Mouse (Mus musculus): ENCODE data around the gene Fam32a. TPM values are rescaled to one million over a fixed set of nuclear protein-coding genes. Genes with fewer than 3 reads are reported as not detected.

The Fam32a gene
- polyA plus RNA-seq, 1 experiment = 47.9 TPM

DNA sequence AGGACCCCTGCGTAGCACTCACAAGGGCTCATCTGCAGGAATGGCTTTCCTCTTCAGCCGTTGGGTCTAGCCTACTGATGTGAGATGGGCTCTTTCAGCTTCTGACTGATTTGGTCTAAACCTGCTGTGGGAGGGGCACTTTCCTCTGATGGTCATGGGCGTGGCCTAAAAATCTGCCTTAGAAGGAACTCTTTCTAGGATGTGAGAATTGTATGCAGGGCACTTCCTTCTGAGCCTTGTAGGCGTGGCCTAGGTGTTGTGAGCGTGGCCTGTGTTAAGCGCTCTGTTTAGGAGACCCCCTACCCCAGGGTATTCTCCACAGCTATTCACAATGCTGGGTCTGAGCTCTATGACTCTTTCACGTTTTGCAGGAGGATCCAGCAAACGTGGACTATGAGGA is 21.5 kb upstream of the Fam32a start:
- Histone ChIP-seq H3K4me3 (replicated peaks; ENCODE audit: control insufficient read depth, low read depth, low read length) (no peak overlapping the region), H3K27ac (ENCODE audit: control insufficient read depth, insufficient read depth, low read depth, low read length, poor library complexity) (no peak overlapping the region), H3K4me1 (ENCODE audit: control insufficient read depth, insufficient read depth, low read length) (peaks cover 1% of the 10 kb centered on the region; the same call in 1 of the 2 replicates)
- TF ChIP-seq POLR2A (IDR thresholded peaks at IDR 0.05; ENCODE audit: borderline replicate concordance, control insufficient read depth, low read depth, low read length) (no peak), CTCF (IDR thresholded peaks at IDR 0.05; ENCODE audit: control insufficient read depth, insufficient read depth, low read length) (no peak)
- WGBS = 81% methylated on average over 8 of the region's 8 CpGs

DNA sequence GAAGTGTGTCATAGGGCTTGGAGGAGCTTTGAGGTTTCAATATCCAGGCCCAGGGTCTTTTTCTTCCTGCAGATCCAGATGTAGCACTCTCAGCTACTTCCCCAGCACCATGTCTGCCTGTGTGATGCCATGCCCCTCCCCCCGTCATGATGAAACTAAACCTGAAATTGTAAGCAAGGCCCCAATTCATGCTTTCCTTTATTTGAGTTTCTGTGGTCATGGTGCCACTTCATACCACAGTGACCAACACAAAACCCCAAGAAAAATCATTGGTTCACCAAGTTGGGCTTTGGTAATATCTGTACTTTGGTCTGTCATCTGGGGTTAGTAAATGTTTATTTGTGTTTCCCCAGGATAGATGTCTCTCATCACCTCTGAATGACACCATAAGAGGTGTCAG is 10.9 kb upstream of the Fam32a start:
- no peak overlapping the region for H3K4me3 ChIP-seq (replicated peaks; ENCODE audit: control insufficient read depth, low read depth, low read length)
- WGBS = 35% methylated on average over 1 of the region's 1 CpGs
- TF ChIP-seq POLR2A (IDR thresholded peaks at IDR 0.05; ENCODE audit: borderline replicate concordance, control insufficient read depth, low read depth, low read length) = no peak
- no peak for TF ChIP-seq CTCF (IDR thresholded peaks at IDR 0.05; ENCODE audit: control insufficient read depth, insufficient read depth, low read length)

DNA sequence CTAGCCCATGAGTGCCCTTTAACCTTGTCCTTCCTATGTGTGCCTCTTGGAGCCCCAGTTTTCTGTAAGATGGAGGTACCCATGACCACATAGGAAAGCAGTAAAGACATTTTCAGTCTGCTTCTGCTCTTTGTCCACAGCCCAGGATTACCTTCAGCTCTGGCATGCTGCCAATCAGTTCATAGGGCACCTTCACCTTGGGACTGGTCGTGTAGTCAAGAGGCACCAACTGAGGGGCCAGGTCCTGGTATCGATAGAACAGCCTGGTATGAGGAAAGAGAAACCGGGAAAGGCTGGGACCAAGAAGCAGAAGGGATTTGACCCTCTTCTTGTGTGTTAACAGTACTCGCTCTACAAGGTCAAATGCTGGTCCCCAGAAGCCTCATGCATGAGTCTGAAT is 9.3 kb upstream of the Fam32a start:
- H3K4me3 ChIP-seq (replicated peaks; ENCODE audit: control insufficient read depth, low read depth, low read length) = no peak overlapping the region
- no peak overlapping the region for H3K27ac ChIP-seq (ENCODE audit: control insufficient read depth, insufficient read depth, low read depth, low read length, poor library complexity)
- 69% methylated on average over 4 of the region's 4 CpGs for WGBS
- peaks cover 5% of the 10 kb centered on the region for H3K4me1 ChIP-seq (ENCODE audit: control insufficient read depth, insufficient read depth, low read length)
- TF ChIP-seq POLR2A (IDR thresholded peaks at IDR 0.05; ENCODE audit: borderline replicate concordance, control insufficient read depth, low read depth, low read length) (no peak), CTCF (IDR thresholded peaks at IDR 0.05; ENCODE audit: control insufficient read depth, insufficient read depth, low read length) (no peak)

More for the DNA sequence above, 10.9 kb upstream of the Fam32a start:
- Histone ChIP-seq H3K4me1 (ENCODE audit: control insufficient read depth, insufficient read depth, low read length) (peaks cover 5% of the 10 kb centered on the region), H3K27ac (ENCODE audit: control insufficient read depth, insufficient read depth, low read depth, low read length, poor library complexity) (no peak overlapping the region)

- no peak for TF ChIP-seq POLR2A (IDR thresholded peaks at IDR 0.05; ENCODE audit: borderline replicate concordance, control insufficient read depth, low read depth, low read length)
- peak; percentile 22; the same call in 1 of the 2 replicates for TF ChIP-seq CTCF (IDR thresholded peaks at IDR 0.05; ENCODE audit: control insufficient read depth, insufficient read depth, low read length)
- Histone ChIP-seq H3K27ac (ENCODE audit: control insufficient read depth, insufficient read depth, low read depth, low read length, poor library complexity) (no peak overlapping the region), H3K4me3 (replicated peaks; ENCODE audit: control insufficient read depth, low read depth, low read length) (no peak overlapping the region), H3K4me1 (ENCODE audit: control insufficient read depth, insufficient read depth, low read length) (peaks cover 5% of the 10 kb centered on the region)
- 39% methylated on average over 2 of the region's 2 CpGs for WGBS
Observed at GRCm38 (mm10) chr8:72210710-72211109, 8.8 kb upstream of the Fam32a start.

DNA sequence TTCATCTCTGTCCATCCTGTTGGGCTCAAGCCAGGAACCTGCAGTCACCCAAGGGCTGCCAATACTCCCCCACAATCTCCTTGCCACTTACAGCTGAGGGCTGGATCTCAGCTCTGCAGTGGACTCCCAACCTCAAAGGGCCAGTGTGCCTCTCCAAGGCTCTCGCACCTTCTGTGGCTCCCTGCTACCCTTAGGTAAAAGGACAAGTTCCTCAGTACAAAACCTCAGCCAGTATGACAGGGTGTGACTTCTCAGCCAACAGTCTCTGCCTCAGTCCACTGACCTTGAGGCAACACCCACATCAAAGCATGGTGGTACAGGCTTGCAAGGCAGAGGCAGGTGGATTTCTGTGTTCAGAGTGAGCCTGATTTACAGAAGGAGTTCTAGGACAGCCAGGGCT is 7.7 kb upstream of the Fam32a start:
- WGBS = 76% methylated on average over 1 of the region's 1 CpGs
- TF ChIP-seq POLR2A (IDR thresholded peaks at IDR 0.05; ENCODE audit: borderline replicate concordance, control insufficient read depth, low read depth, low read length) (no peak), CTCF (IDR thresholded peaks at IDR 0.05; ENCODE audit: control insufficient read depth, insufficient read depth, low read length) (no peak)
- no peak overlapping the region; the same call in 1 of the 2 replicates for H3K27ac ChIP-seq (ENCODE audit: control insufficient read depth, insufficient read depth, low read depth, low read length, poor library complexity)

GRCm38 (mm10) chr8:72212751-72213150 is 6.8 kb upstream of the Fam32a start, which contains the start of gene Cib3:
Cib3 (minus strand) TSS chr8:72212837.
- no peak within 1 kb of the TSS for H3K4me3 ChIP-seq (replicated peaks; ENCODE audit: control insufficient read depth, low read depth, low read length)
- no peak for TF ChIP-seq POLR2A (IDR thresholded peaks at IDR 0.05; ENCODE audit: borderline replicate concordance, control insufficient read depth, low read depth, low read length)
- no peak for TF ChIP-seq CTCF (IDR thresholded peaks at IDR 0.05; ENCODE audit: control insufficient read depth, insufficient read depth, low read length)
- peaks cover 7% of the 10 kb centered on the region for H3K4me1 ChIP-seq (ENCODE audit: control insufficient read depth, insufficient read depth, low read length)
- H3K27ac ChIP-seq (ENCODE audit: control insufficient read depth, insufficient read depth, low read depth, low read length, poor library complexity) = no peak within 1 kb of the TSS; the same call in 1 of the 2 replicates
- WGBS = 66% methylated on average over 4 of the region's 4 CpGs

More for the DNA sequence above, 7.7 kb upstream of the Fam32a start:
- Histone ChIP-seq H3K4me1 (ENCODE audit: control insufficient read depth, insufficient read depth, low read length) (peaks cover 6% of the 10 kb centered on the region), H3K4me3 (replicated peaks; ENCODE audit: control insufficient read depth, low read depth, low read length) (no peak overlapping the region)

GRCm38 (mm10) chr8:72213536-72213935 is 6.0 kb upstream of the Fam32a start, which contains the start of gene Gm11034:
Gm11034 (minus strand) TSS chr8:72213636.
- 70% methylated on average over 4 of the region's 4 CpGs for WGBS
- Histone ChIP-seq H3K4me3 (replicated peaks; ENCODE audit: control insufficient read depth, low read depth, low read length) (no peak within 1 kb of the TSS), H3K4me1 (ENCODE audit: control insufficient read depth, insufficient read depth, low read length) (peaks cover 7% of the 10 kb centered on the region), H3K27ac (ENCODE audit: control insufficient read depth, insufficient read depth, low read depth, low read length, poor library complexity) (no peak within 1 kb of the TSS)
- TF ChIP-seq POLR2A (IDR thresholded peaks at IDR 0.05; ENCODE audit: borderline replicate concordance, control insufficient read depth, low read depth, low read length) (no peak), CTCF (IDR thresholded peaks at IDR 0.05; ENCODE audit: control insufficient read depth, insufficient read depth, low read length) (no peak)

- peaks cover 7% of the 10 kb centered on the region for H3K4me1 ChIP-seq (ENCODE audit: control insufficient read depth, insufficient read depth, low read length)
- H3K27ac ChIP-seq (ENCODE audit: control insufficient read depth, insufficient read depth, low read depth, low read length, poor library complexity) = peak overlapping the region; percentile 65; the same call in 1 of the 2 replicates
- H3K4me3 ChIP-seq (replicated peaks; ENCODE audit: control insufficient read depth, low read depth, low read length) = no peak overlapping the region
- WGBS = 33% methylated on average over 2 of the region's 2 CpGs
- TF ChIP-seq POLR2A (IDR thresholded peaks at IDR 0.05; ENCODE audit: borderline replicate concordance, control insufficient read depth, low read depth, low read length) (no peak), CTCF (IDR thresholded peaks at IDR 0.05; ENCODE audit: control insufficient read depth, insufficient read depth, low read length) (peak; percentile 83)
Observed at GRCm38 (mm10) chr8:72215060-72215459, 4.5 kb upstream of the Fam32a start.

- TF ChIP-seq CTCF (IDR thresholded peaks at IDR 0.05; ENCODE audit: control insufficient read depth, insufficient read depth, low read length) = no peak
- no peak for TF ChIP-seq POLR2A (IDR thresholded peaks at IDR 0.05; ENCODE audit: borderline replicate concordance, control insufficient read depth, low read depth, low read length)
- Histone ChIP-seq H3K4me1 (ENCODE audit: control insufficient read depth, insufficient read depth, low read length) (peaks cover 7% of the 10 kb centered on the region), H3K4me3 (replicated peaks; ENCODE audit: control insufficient read depth, low read depth, low read length) (no peak overlapping the region), H3K27ac (ENCODE audit: control insufficient read depth, insufficient read depth, low read depth, low read length, poor library complexity) (peak overlapping the region; percentile 94)
- WGBS = 6% methylated on average over 1 of the region's 1 CpGs
Observed at GRCm38 (mm10) chr8:72215871-72216270, 3.7 kb upstream of the Fam32a start.

Measured in bone marrow, adult 2 months (tissue).